Mouse (Mus musculus) stomach, postnatal 0 days (tissue): ENCODE measurements around the gene Hsp90b1. TPM values are rescaled to one million over a fixed set of nuclear protein-coding genes. Genes with fewer than 3 reads are reported as not detected.
"Not testable (repeated sequence)": the region's sequence is repeated elsewhere in the genome, so short reads cannot be mapped to it uniquely, and the experiment has no call there.

Experiments
- ATAC-seq: fragments of 200-750 bp; cut with Nextera tagmentation; 2 replicates; pipeline ENCODE4 v1.8.0; 2017; ENCODE audit not compliant: low FRiP score, low TSS enrichment
- DNase-seq: peaks from one replicate; pipeline ENCODE4 v3.0.0-alpha.2; 2016; ENCODE audit warnings: low spot score
- H3K27ac ChIP-seq: fragments of 300-500 bp; sonication (generic); replicated peaks from 2 replicates; pipeline ENCODE4 v1.5.1; 2014; ENCODE audit warnings: mild to moderate bottlenecking, control low read depth
- H3K27me3 ChIP-seq: fragments of 300-500 bp; sonication (generic); 2 replicates; pipeline ENCODE4 v1.6.1; 2014; ENCODE audit warnings: low read length; ENCODE audit not compliant: control insufficient read depth, insufficient read depth
- H3K36me3 ChIP-seq: fragments of 300-500 bp; sonication (generic); 2 replicates; pipeline ENCODE4 v1.6.1; 2014; ENCODE audit warnings: low read length, mixed read lengths; ENCODE audit not compliant: control insufficient read depth, insufficient read depth
- H3K4me1 ChIP-seq: fragments of 300-500 bp; sonication (generic); replicated peaks from 2 replicates; pipeline ENCODE4 v1.6.1; 2014; ENCODE audit warnings: antibody characterized with exemption; ENCODE audit not compliant: control insufficient read depth, insufficient read depth
- H3K4me2 ChIP-seq: fragments of 300-500 bp; sonication (generic); replicated peaks from 2 replicates; pipeline ENCODE4 v1.6.1; 2014; ENCODE audit warnings: low read depth, mild to moderate bottlenecking, control low read depth, moderate library complexity
- H3K4me3 ChIP-seq: fragments of 300-500 bp; sonication (generic); 2 replicates; pipeline ENCODE4 v1.5.1; 2014; ENCODE audit warnings: low read depth, low read length, control low read depth
- H3K9ac ChIP-seq: fragments of 300-500 bp; sonication (generic); 2 replicates; pipeline ENCODE4 v1.6.1; 2014; ENCODE audit warnings: mild to moderate bottlenecking, low read length, control low read depth, mixed read lengths
- H3K9me3 ChIP-seq: fragments of 300-500 bp; sonication (generic); 2 replicates; pipeline ENCODE4 v1.6.1; 2016; ENCODE audit warnings: low read length; ENCODE audit not compliant: control insufficient read depth
- CTCF ChIP-seq: IDR thresholded peaks from 2 replicates; pipeline ENCODE4 v1.5.1; 2016; ENCODE audit warnings: antibody characterized with exemption, low read depth, mild to moderate bottlenecking, moderate library complexity
- EP300 ChIP-seq: optimal IDR thresholded peaks from 2 replicates; pipeline ENCODE3; 2016; ENCODE audit warnings: antibody characterized with exemption
- whole genome bisulfite sequencing: fragments of 180-500 bp; shearing (Covaris S2); extraction: QIAGEN DNeasy Blood & Tissue Kit; methylation state at CpG from one replicate; pipeline ENCODE4 v1.1.7; 2014; 5-methylcytosine and 5-hydroxymethylcytosine counted together
- polyA plus RNA-seq: library from polyadenylated mRNA; unstranded; fragments of >200 nt; fragmentation: Nextera tagmentation; extraction: Ambion mirVana; gene quantifications from 2 replicates; pipeline ENCODE4 v1.2.1, GENCODE M21; 2015

Gene Hsp90b1
- polyA plus RNA-seq, 1 experiment from 2014 or later, result 402 TPM

DNA sequence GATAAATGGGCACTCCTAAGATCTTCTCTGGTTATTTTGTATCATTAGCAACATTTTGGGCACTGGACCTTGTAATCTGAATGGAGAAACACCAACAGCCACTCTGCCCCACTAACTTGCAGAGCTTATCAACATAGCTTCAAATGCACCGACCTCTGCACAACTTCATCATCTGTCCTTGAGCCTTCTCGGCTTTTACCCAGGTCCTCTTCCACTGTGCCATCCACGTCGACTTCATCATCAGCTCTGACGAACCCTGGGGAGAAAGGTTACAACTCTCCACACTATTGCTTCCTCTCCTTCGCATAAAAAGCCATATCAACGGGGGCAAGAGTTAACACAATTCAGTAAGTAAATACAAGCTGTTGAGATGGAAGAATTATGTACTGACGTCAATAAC, 1.2 kb downstream of the Hsp90b1 start:
- H3K36me3 ChIP-seq, result peaks cover 22% of the 10 kb centered on the region
- no peak for ATAC-seq
- no peak for DNase-seq
- peak overlapping the region; percentile 90 for H3K9ac ChIP-seq
- H3K27ac ChIP-seq, result no peak overlapping the region
- 1% methylated on average over 8 of the region's 8 CpGs for WGBS
- H3K4me2 ChIP-seq, result peak overlapping the region; percentile 83
- peak overlapping the region; percentile 83 for H3K4me3 ChIP-seq
- TF ChIP-seq EP300, result no peak
- TF ChIP-seq CTCF, result no peak
- no peaks in the 10 kb centered on the region for H3K27me3 ChIP-seq
- H3K4me1 ChIP-seq, result 0 out of 2 replicates have a peak, but pooled peaks cover 2% of the 10 kb centered on the region
- no peaks in the 10 kb centered on the region for H3K9me3 ChIP-seq

DNA sequence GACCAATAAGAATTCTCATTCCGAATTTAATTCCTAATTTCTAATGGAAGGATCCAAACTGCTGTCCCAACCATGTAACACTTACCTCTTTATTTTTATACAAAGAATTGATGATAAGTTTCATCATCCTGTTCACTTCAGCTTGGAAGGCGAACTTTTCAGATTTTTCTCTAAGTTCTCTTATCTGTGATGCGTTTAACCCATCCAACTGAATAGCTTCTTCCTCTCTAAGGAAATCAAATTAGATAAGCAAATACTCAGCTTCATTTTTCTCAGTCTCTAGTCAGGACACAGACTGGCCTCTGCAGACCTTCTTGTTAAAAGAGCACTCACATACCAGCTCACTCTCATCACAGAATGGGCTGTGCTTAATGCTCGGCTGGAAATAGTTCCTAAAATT, 1.9 kb downstream of the Hsp90b1 start:
- 54% methylated on average over 4 of the region's 4 CpGs for WGBS
- TF ChIP-seq EP300, result no peak
- TF ChIP-seq CTCF, result no peak
- Histone ChIP-seq H3K4me2 (peak overlapping the region; percentile 83), H3K4me1 (0 out of 2 replicates have a peak, but pooled peaks cover 2% of the 10 kb centered on the region), H3K9ac (peak overlapping the region; percentile 90; the same call in 1 of the 2 replicates), H3K9me3 (no peaks in the 10 kb centered on the region), H3K27ac (no peak overlapping the region), H3K27me3 (no peaks in the 10 kb centered on the region), H3K36me3 (peaks cover 28% of the 10 kb centered on the region), H3K4me3 (peak overlapping the region; percentile 83)
- ATAC-seq (no peak), DNase-seq (no peak)

DNA sequence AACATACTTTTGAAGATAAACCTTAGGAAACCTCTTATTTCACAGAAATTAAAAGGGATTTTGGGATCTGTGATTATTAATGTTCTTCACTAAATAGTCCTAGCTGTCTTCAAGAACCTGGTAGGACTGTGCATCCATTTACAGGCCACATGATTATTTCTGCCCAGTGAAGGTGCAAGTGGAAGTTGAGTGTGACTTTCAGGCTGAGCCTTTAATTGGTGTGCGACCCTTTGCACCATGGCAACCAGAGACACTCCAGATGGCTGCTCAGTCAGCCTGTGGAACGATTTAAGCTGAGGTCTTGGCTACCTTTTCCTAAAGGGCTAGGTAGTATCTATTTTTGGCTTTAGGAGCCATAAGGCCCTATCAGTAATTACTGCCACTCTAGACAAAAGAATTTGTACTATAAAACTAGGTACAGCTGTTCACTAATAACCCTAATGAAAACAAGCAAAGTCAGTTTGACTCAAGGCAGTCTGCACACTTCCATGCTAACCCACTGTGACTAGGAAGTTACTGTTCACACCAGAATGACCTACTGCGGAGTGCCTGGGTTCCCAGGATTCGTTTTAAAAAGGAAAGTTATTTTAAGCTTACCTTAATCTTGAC, 2.9 kb downstream of the Hsp90b1 start:
- no peak for DNase-seq
- ATAC-seq, result no peak
- 0 out of 2 replicates have a peak, but pooled peaks cover 2% of the 10 kb centered on the region for H3K4me1 ChIP-seq
- H3K27ac ChIP-seq, result no peak overlapping the region
- peak overlapping the region; percentile 83; the same call in 1 of the 2 replicates for H3K4me2 ChIP-seq
- H3K9ac ChIP-seq, result 0 out of 2 replicates have a peak overlapping the region, but pooled peaks have one; percentile 18
- peaks cover 34% of the 10 kb centered on the region for H3K36me3 ChIP-seq
- TF ChIP-seq CTCF (no peak), EP300 (no peak)
- WGBS, result 50% methylated on average over 4 of the region's 4 CpGs
- H3K9me3 ChIP-seq, result no peaks in the 10 kb centered on the region
- no peak overlapping the region for H3K4me3 ChIP-seq
- H3K27me3 ChIP-seq, result no peaks in the 10 kb centered on the region

DNA sequence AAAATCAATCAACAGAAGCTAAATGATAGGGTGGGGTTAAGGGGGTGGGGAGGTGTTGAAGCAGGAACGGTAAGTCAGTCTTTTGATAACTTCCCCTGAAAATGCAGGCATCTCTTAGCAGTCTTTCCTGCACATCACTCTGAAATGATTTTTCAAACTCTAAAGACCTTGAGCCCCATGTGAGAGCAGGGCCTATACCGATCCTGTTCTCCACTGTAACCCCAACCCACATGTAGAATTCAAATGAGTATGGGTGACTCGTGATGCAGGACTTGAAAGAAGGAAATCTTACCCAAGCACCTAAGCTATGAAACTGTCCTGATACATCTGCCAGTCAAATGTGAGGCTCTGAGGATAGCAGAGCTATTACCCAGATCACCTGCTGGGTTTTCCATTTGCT, 4.3 kb downstream of the Hsp90b1 start:
- TF ChIP-seq EP300 (no peak), CTCF (no peak)
- Histone ChIP-seq H3K9ac (0 out of 2 replicates have a peak overlapping the region, but pooled peaks have one; percentile 13), H3K36me3 (peaks cover 34% of the 10 kb centered on the region), H3K4me2 (0 out of 2 replicates have a peak overlapping the region, but pooled peaks have one; percentile 15), H3K27ac (no peak overlapping the region), H3K9me3 (no peaks in the 10 kb centered on the region), H3K27me3 (no peaks in the 10 kb centered on the region), H3K4me3 (no peak overlapping the region), H3K4me1 (0 out of 2 replicates have a peak, but pooled peaks cover 2% of the 10 kb centered on the region)
- DNase-seq (no peak), ATAC-seq (no peak)
- WGBS, result 44% methylated on average over 3 of the region's 3 CpGs

DNA sequence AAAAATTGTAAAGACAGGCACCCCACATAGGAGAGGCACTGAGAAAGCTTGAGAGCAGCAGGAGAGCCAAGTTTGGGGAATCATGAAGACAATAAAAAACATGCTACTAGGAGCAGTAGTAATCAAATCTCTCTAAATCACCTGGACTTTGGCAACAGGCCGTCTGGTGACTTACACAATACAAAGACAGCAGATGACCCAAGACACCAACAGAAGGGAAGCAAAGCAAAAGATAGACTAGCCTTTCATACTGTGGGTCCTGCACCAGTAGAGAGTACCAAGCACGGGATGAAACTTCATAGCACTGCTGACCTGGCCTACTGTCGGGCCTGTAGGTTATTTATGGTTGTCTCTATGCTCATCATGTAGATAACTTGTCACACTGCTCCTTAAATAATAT, 5.1 kb downstream of the Hsp90b1 start:
- 54% methylated on average over 3 of the region's 3 CpGs for WGBS
- Histone ChIP-seq H3K27ac (no peak overlapping the region), H3K9me3 (no peaks in the 10 kb centered on the region), H3K4me1 (0 out of 2 replicates have a peak, but pooled peaks cover 2% of the 10 kb centered on the region), H3K4me2 (0 out of 2 replicates have a peak overlapping the region, but pooled peaks have one; percentile 17), H3K4me3 (peak overlapping the region; percentile 4; the same call in 1 of the 2 replicates), H3K9ac (no peak overlapping the region), H3K36me3 (peaks cover 40% of the 10 kb centered on the region), H3K27me3 (no peaks in the 10 kb centered on the region)
- ATAC-seq (no peak), DNase-seq (no peak)
- TF ChIP-seq EP300 (no peak), CTCF (no peak)

DNA sequence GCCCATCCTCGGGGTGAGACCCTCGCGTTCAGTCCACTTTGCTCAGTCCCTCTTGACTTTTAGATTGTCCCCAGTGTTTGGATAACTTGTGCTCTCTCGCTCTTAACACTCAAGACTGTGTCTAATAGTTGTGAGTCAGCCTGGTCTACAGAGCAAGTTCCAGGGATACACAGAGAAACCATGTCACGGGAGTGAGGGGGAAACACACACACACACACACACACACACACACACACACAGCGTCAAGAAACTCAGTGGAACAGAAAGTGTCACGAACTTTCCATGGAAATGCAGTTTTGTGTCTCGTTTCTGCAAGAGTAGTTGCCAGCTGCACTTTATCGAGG, 19.3 kb downstream of the Hsp90b1 start:
- Histone ChIP-seq H3K9ac (peak overlapping the region; percentile 80), H3K4me2 (peak overlapping the region; percentile 74), H3K4me3 (peak overlapping the region; percentile 64)
- not testable (repeated sequence) for DNase-seq, H3K36me3 ChIP-seq, H3K27me3 ChIP-seq, H3K9me3 ChIP-seq, H3K4me1 ChIP-seq, H3K27ac ChIP-seq
- WGBS, result 13% methylated on average over 9 of the region's 9 CpGs
- peak; percentile 21; the same call in 1 of the 2 replicates for ATAC-seq
